ENCODE assay signal across 8 mouse cellular contexts in genomic region chrX:56456379-56456778, GRCm38 (mm10). TPM values are rescaled to one million over a fixed set of nuclear protein-coding genes. Genes with fewer than 3 reads are reported as not detected.
DNase-seq lines count a peak whose midpoint lies in the region; ATAC-seq and TF ChIP-seq lines count a peak whose summit lies in the region.

No protein-coding gene starts in this region.

- no peak for TF ChIP-seq CTCF in heart, adult 2 months (IDR thresholded peaks at IDR 0.05)
- no peak for TF ChIP-seq CTCF in stomach, postnatal 0 days (IDR thresholded peaks at IDR 0.05; ENCODE audit: low read depth)

- no peak for TF ChIP-seq EP300 in heart, adult 2 months (IDR thresholded peaks at IDR 0.05; ENCODE audit: insufficient read depth, low read depth, low read length)
- TF ChIP-seq EP300 in stomach, postnatal 0 days (optimal IDR thresholded peaks at IDR 0.05): no peak

- H3K27me3 ChIP-seq in heart, adult 2 months (ENCODE audit: control insufficient read depth, insufficient read depth, low read length): no peaks in the 10 kb centered on the region
- H3K27me3 ChIP-seq in forebrain, embryonic 11.5 days (ENCODE audit: control insufficient read depth, insufficient read depth, low read length): no peaks in the 10 kb centered on the region
- H3K27me3 ChIP-seq in liver, embryonic 11.5 days (replicated peaks; ENCODE audit: control insufficient read depth, insufficient read depth, low read length): no peaks in the 10 kb centered on the region
- no peaks in the 10 kb centered on the region for H3K27me3 ChIP-seq in stomach, postnatal 0 days (ENCODE audit: control insufficient read depth, insufficient read depth, low read length)

- H3K36me3 ChIP-seq in heart, adult 2 months (ENCODE audit: control insufficient read depth, insufficient read depth, low read length): no peaks in the 10 kb centered on the region; the same call in 1 of the 2 replicates
- no peaks in the 10 kb centered on the region for H3K36me3 ChIP-seq in forebrain, embryonic 11.5 days (ENCODE audit: control insufficient read depth, insufficient read depth, low read length)
- no peaks in the 10 kb centered on the region for H3K36me3 ChIP-seq in liver, embryonic 11.5 days (ENCODE audit: control insufficient read depth, insufficient read depth, low read length)
- H3K36me3 ChIP-seq in stomach, postnatal 0 days (ENCODE audit: control insufficient read depth, insufficient read depth, low read length): no peaks in the 10 kb centered on the region

- intact Hi-C loops in heart, adult 2 months (cut with DNase I): no loop called here
- intact Hi-C loops in heart, postnatal 10 days (cut with DNase I): no loop called here

- H3K27ac ChIP-seq in heart, adult 2 months: peak overlapping the region; percentile 26; the same call in 1 of the 2 replicates
- peak overlapping the region; percentile 90 for H3K27ac ChIP-seq in forebrain, embryonic 11.5 days (ENCODE audit: low read depth, low read length)
- H3K27ac ChIP-seq in liver, embryonic 11.5 days (ENCODE audit: low read depth, low read length): peak overlapping the region; percentile 92
- no peak overlapping the region for H3K27ac ChIP-seq in stomach, postnatal 0 days (replicated peaks)

- peak overlapping the region; percentile 24; the same call in 1 of the 2 replicates for H3K9ac ChIP-seq in heart, adult 2 months (ENCODE audit: low read depth, low read length)
- peak overlapping the region; percentile 24; the same call in 1 of the 2 replicates for H3K9ac ChIP-seq in forebrain, embryonic 11.5 days (ENCODE audit: low read length)
- peak overlapping the region; percentile 46 for H3K9ac ChIP-seq in liver, embryonic 11.5 days (ENCODE audit: low read depth, low read length)
- H3K9ac ChIP-seq in stomach, postnatal 0 days (ENCODE audit: low read length): 0 out of 2 replicates have a peak overlapping the region, but pooled peaks have one; percentile 38

- no peak for TF ChIP-seq POLR2A in heart, adult 2 months (IDR thresholded peaks at IDR 0.05; ENCODE audit: insufficient read depth, low read depth, low read length)

- peak overlapping the region; percentile 69 for H3K4me3 ChIP-seq in heart, adult 2 months
- peak overlapping the region; percentile 54 for H3K4me3 ChIP-seq in forebrain, embryonic 11.5 days (ENCODE audit: low read depth, low read length)
- H3K4me3 ChIP-seq in liver, embryonic 11.5 days (ENCODE audit: low read depth, low read length): peak overlapping the region; percentile 68
- H3K4me3 ChIP-seq in stomach, postnatal 0 days (ENCODE audit: low read depth, low read length): peak overlapping the region; percentile 59

- H3K4me2 ChIP-seq in forebrain, embryonic 11.5 days (ENCODE audit: low read depth, low read length, severe bottlenecking): peak overlapping the region; percentile 48
- H3K4me2 ChIP-seq in liver, embryonic 11.5 days: peak overlapping the region; percentile 64
- H3K4me2 ChIP-seq in stomach, postnatal 0 days (replicated peaks; ENCODE audit: low read depth): peak overlapping the region; percentile 57

- WGBS in heart, adult 2 months: 16% methylated on average over 8 of the region's 8 CpGs
- WGBS in forebrain, embryonic 11.5 days: 17% methylated on average over 8 of the region's 8 CpGs
- 14% methylated on average over 8 of the region's 8 CpGs for WGBS in liver, embryonic 11.5 days
- WGBS in stomach, postnatal 0 days: 21% methylated on average over 8 of the region's 8 CpGs

- no peaks in the 10 kb centered on the region for H3K9me3 ChIP-seq in forebrain, embryonic 11.5 days (ENCODE audit: control insufficient read depth, low read length)
- no peaks in the 10 kb centered on the region for H3K9me3 ChIP-seq in liver, embryonic 11.5 days (ENCODE audit: control insufficient read depth, low read length)
- H3K9me3 ChIP-seq in stomach, postnatal 0 days (ENCODE audit: control insufficient read depth, low read length): no peaks in the 10 kb centered on the region

- H3K4me1 ChIP-seq in heart, adult 2 months (ENCODE audit: control insufficient read depth, insufficient read depth, low read length): peaks cover 2% of the 10 kb centered on the region
- H3K4me1 ChIP-seq in forebrain, embryonic 11.5 days (replicated peaks; ENCODE audit: control insufficient read depth, insufficient read depth, low read length): no peaks in the 10 kb centered on the region
- no peaks in the 10 kb centered on the region for H3K4me1 ChIP-seq in liver, embryonic 11.5 days (replicated peaks; ENCODE audit: control insufficient read depth, insufficient read depth, low read length)
- H3K4me1 ChIP-seq in stomach, postnatal 0 days (replicated peaks; ENCODE audit: control insufficient read depth, insufficient read depth): no peaks in the 10 kb centered on the region

- H3K79me2 ChIP-seq in heart, adult 2 months (replicated peaks; ENCODE audit: control insufficient read depth, insufficient read depth, low read length): no peaks in the 10 kb centered on the region; the same call in 1 of the 2 replicates

- DNase-seq in heart, adult 2 months: no peak
- DNase-seq in heart, postnatal 10 days: no peak
- peak; percentile 15 for DNase-seq in spleen, adult 12 weeks (ENCODE audit: low spot score)
- no peak for DNase-seq in spleen, postnatal 14 days (ENCODE audit: low spot score in 2 of 2)
- no peak for DNase-seq in forebrain, embryonic 11.5 days (ENCODE audit: low spot score)
- no peak for DNase-seq in liver, embryonic 11.5 days (ENCODE audit: low spot score)
- DNase-seq in stomach, postnatal 0 days (ENCODE audit: low spot score): no peak
- no peak for DNase-seq in testis, postnatal 10 days (ENCODE audit: low spot score)

- peak; percentile 11; the same call in 1 of the 2 replicates for ATAC-seq in forebrain, embryonic 11.5 days (replicated peaks; ENCODE audit: low FRiP score)
- ATAC-seq in liver, embryonic 11.5 days (replicated peaks; ENCODE audit: low FRiP score): peak; percentile 64
- 0 out of 2 replicates have a peak, but pooled peaks have one; percentile 6 for ATAC-seq in stomach, postnatal 0 days (ENCODE audit: low FRiP score, low TSS enrichment)

RNA-seq across cellular contexts. Expression of gene Ints6l, which starts 1.7 kb away (rescaled TPM):
- 1 to 10 TPM; 4.8 to 4.9 TPM for total RNA-seq in heart, adult 2 months (2021)
- 10.9 and 20.8 TPM in 2 replicates for polyA plus RNA-seq in heart, adult 2 months (2012; rRNA removed)
- total RNA-seq in heart, postnatal 10 days (2021): 10 to 100 TPM; 15.1 to 15.3 TPM
- 19.2 and 23.4 TPM in 2 replicates for polyA plus RNA-seq in forebrain, embryonic 11.5 days (2014; fragmentation: Nextera tagmentation; extraction: Ambion mirVana)
- 41.8 and 44.8 TPM in 2 replicates for polyA plus RNA-seq in liver, embryonic 11.5 days (2014; fragmentation: Nextera tagmentation; extraction: Ambion mirVana)
- 14.8 and 17.6 TPM in 2 replicates for polyA plus RNA-seq in stomach, postnatal 0 days (2015; fragmentation: Nextera tagmentation; extraction: Ambion mirVana)

RNA-seq across cellular contexts. Expression of gene Gm2174, which starts 8.6 kb away (rescaled TPM):
- total RNA-seq in heart, adult 2 months (2021): under 1 TPM in 1 of 2 experiments, not detected in 1; 0.86 TPM
- 2.9 and 3.9 TPM in 2 replicates for polyA plus RNA-seq in heart, adult 2 months (2012; rRNA removed)
- total RNA-seq in heart, postnatal 10 days (2021): under 1 TPM in 1 of 2 experiments, not detected in 1; 0.93 TPM
- 1.1 and 1.3 TPM in 2 replicates for polyA plus RNA-seq in forebrain, embryonic 11.5 days (2014; fragmentation: Nextera tagmentation; extraction: Ambion mirVana)
- polyA plus RNA-seq in liver, embryonic 11.5 days (2014; fragmentation: Nextera tagmentation; extraction: Ambion mirVana): 2.1 and 2.2 TPM in 2 replicates
- polyA plus RNA-seq in stomach, postnatal 0 days (2015; fragmentation: Nextera tagmentation; extraction: Ambion mirVana): 1.3 and 1.4 TPM in 2 replicates

Comparison
In these comparisons a context has a peak if more than half of its experiments do, and no peak if none do; other contexts are left out.
1. ATAC-seq: peak in every context shown above with its lines; median percentile 64 in liver, embryonic 11.5 days; 11 in forebrain, embryonic 11.5 days; 6 in stomach, postnatal 0 days.